Mouse (Mus musculus) CH12.LX (cell line): Measurements from ENCODE around the gene Sgms1. TPM values are rescaled to one million over a fixed set of nuclear protein-coding genes. Genes with fewer than 3 reads are reported as not detected.

Experiments used
- DNase-seq: peaks from one replicate; pipeline ENCODE4 v3.0.0-alpha.2; 2013; ENCODE audit errors: extremely low read depth
- H3K27ac ChIP-seq: 2 replicates; pipeline ENCODE4 v1.5.1; 2012; ENCODE audit warnings: low read depth, mild to moderate bottlenecking, control low read depth, moderate library complexity; ENCODE audit not compliant: insufficient read depth
- H3K27me3 ChIP-seq: replicated peaks from 2 replicates; pipeline ENCODE3; 2012; ENCODE audit warnings: inconsistent platforms
- H3K36me3 ChIP-seq, 2 experiments: replicated peaks in 1 of 2; 2 replicates each; pipeline versions ENCODE3 to v1.6.1; 2012; ENCODE audit warnings: inconsistent platforms in 1 of 2, low read length in 1 of 2, mild to moderate bottlenecking in 1 of 2, mixed read lengths in 1 of 2, moderate library complexity in 1 of 2; ENCODE audit not compliant: control insufficient read depth in 1 of 2, insufficient read depth in 1 of 2
- H3K4me1 ChIP-seq, 2 experiments: 2 replicates each; pipeline ENCODE4 v1.6.1; 2012; ENCODE audit warnings: inconsistent platforms in 1 of 2, moderate library complexity in 1 of 2; ENCODE audit not compliant: insufficient read depth in 2 of 2, control insufficient read depth in 1 of 2
- H3K4me2 ChIP-seq: 2 replicates; pipeline ENCODE4 v1.6.1; 2012; ENCODE audit warnings: low read depth, mild to moderate bottlenecking, control low read depth; ENCODE audit not compliant: poor library complexity, insufficient read depth, severe bottlenecking
- H3K4me3 ChIP-seq, 3 experiments: fragments of 150-350 bp in 1 of 3; sonication (generic) in 1 of 3; replicated peaks in 1 of 3; 2 replicates each; pipeline versions ENCODE3 to v1.5.1; 2011 to 2012; ENCODE audit warnings: low read depth in 2 of 3, low read length in 2 of 3, mild to moderate bottlenecking in 2 of 3, moderate library complexity in 2 of 3, control low read depth in 1 of 3, improper control_type of control experiment in 1 of 3, inconsistent platforms in 1 of 3, mixed read lengths in 1 of 3; ENCODE audit not compliant: poor library complexity in 1 of 3
- H3K79me2 ChIP-seq: replicated peaks from 2 replicates; pipeline ENCODE4 v1.6.1; 2012; ENCODE audit warnings: mild to moderate bottlenecking, moderate library complexity; ENCODE audit not compliant: control insufficient read depth, poor library complexity, insufficient read depth, severe bottlenecking; ENCODE audit errors: extremely low read depth
- H3K9ac ChIP-seq: 2 replicates; pipeline ENCODE4 v1.6.1; 2012; ENCODE audit warnings: low read depth, mild to moderate bottlenecking, control low read depth, moderate library complexity; ENCODE audit not compliant: insufficient read depth
- H3K9me3 ChIP-seq: replicated peaks from 2 replicates; pipeline ENCODE3; 2012; ENCODE audit warnings: low read length, inconsistent platforms, mixed read lengths
- BHLHE40 ChIP-seq: IDR thresholded peaks from 2 replicates; pipeline ENCODE4 v1.6.1; 2011; ENCODE audit warnings: mild to moderate bottlenecking, low read depth, low read length, improper control_type of control experiment
- CTCF ChIP-seq, 2 experiments: IDR thresholded peaks in 1 of 2; conservative IDR thresholded peaks in 1 of 2; 2 replicates each; pipeline ENCODE4 v1.5.1; 2011 to 2012; ENCODE audit warnings: low read depth in 2 of 2, low read length in 2 of 2, improper control_type of control experiment in 1 of 2, inconsistent platforms in 1 of 2, mild to moderate bottlenecking in 1 of 2, moderate library complexity in 1 of 2
- E2F4 ChIP-seq: IDR thresholded peaks from 2 replicates; pipeline ENCODE4 v1.6.1; 2011; ENCODE audit warnings: low read depth, low read length, improper control_type of control experiment; ENCODE audit not compliant: insufficient replicate concordance
- ELF1 ChIP-seq: IDR thresholded peaks from 2 replicates; pipeline ENCODE4 v1.6.1; 2014; ENCODE audit warnings: low read depth, mild to moderate bottlenecking, inconsistent platforms, low read length, improper control_type of control experiment
- ETS1 ChIP-seq: conservative IDR thresholded peaks from 2 replicates; pipeline ENCODE4 v1.6.1; 2012; ENCODE audit warnings: low read depth, mild to moderate bottlenecking, inconsistent platforms, low read length, improper control_type of control experiment, moderate library complexity
- GABPA ChIP-seq: IDR thresholded peaks from 2 replicates; pipeline ENCODE4 v1.6.1; 2012; ENCODE audit warnings: low read depth, low read length, improper control_type of control experiment, inconsistent platforms; ENCODE audit not compliant: insufficient replicate concordance
- HCFC1 ChIP-seq: IDR thresholded peaks from 2 replicates; pipeline ENCODE4 v1.6.1; 2012; ENCODE audit warnings: low read depth, mild to moderate bottlenecking, inconsistent platforms, low read length, improper control_type of control experiment
- IRF4 ChIP-seq: IDR thresholded peaks from 2 replicates; pipeline ENCODE4 v1.6.1; 2014; ENCODE audit warnings: low read depth, mild to moderate bottlenecking, inconsistent platforms, low read length, improper control_type of control experiment
- JUN ChIP-seq: IDR thresholded peaks from 2 replicates; pipeline ENCODE4 v1.6.1; 2011; ENCODE audit warnings: low read depth, mild to moderate bottlenecking, low read length, improper control_type of control experiment, moderate library complexity; ENCODE audit not compliant: insufficient read depth
- MAFK ChIP-seq: IDR thresholded peaks from 2 replicates; pipeline ENCODE4 v1.6.1; 2011; ENCODE audit warnings: low read length, improper control_type of control experiment; ENCODE audit not compliant: insufficient replicate concordance
- MAX ChIP-seq: IDR thresholded peaks from 2 replicates; pipeline ENCODE4 v1.6.1; 2011; ENCODE audit warnings: low read length, improper control_type of control experiment
- MXI1 ChIP-seq: IDR thresholded peaks from 2 replicates; pipeline ENCODE4 v1.6.1; 2011; ENCODE audit warnings: mild to moderate bottlenecking, low read depth, low read length, improper control_type of control experiment
- PAX5 ChIP-seq: IDR thresholded peaks from 2 replicates; pipeline ENCODE4 v1.6.1; 2012; ENCODE audit warnings: low read length, inconsistent platforms, mixed read lengths
- POLR2AphosphoS2 ChIP-seq: IDR thresholded peaks from 2 replicates; pipeline ENCODE4 v1.6.1; 2011; ENCODE audit warnings: low read depth, low read length, improper control_type of control experiment
- RCOR1 ChIP-seq: conservative IDR thresholded peaks from 2 replicates; pipeline ENCODE4 v1.6.1; 2012; ENCODE audit warnings: low read depth, mild to moderate bottlenecking, inconsistent platforms, low read length, improper control_type of control experiment
- SIN3A ChIP-seq: IDR thresholded peaks from 2 replicates; pipeline ENCODE4 v1.6.1; 2012; ENCODE audit warnings: low read length, improper control_type of control experiment, inconsistent platforms
- SMC3 ChIP-seq: IDR thresholded peaks from 2 replicates; pipeline ENCODE4 v1.6.1; 2011; ENCODE audit warnings: low read depth, low read length, improper control_type of control experiment
- TCF12 ChIP-seq: IDR thresholded peaks from 2 replicates; pipeline ENCODE4 v1.6.1; 2014; ENCODE audit warnings: low read depth, mild to moderate bottlenecking, inconsistent platforms, low read length, improper control_type of control experiment
- UBTF ChIP-seq: IDR thresholded peaks from 2 replicates; pipeline ENCODE4 v1.6.1; 2012; ENCODE audit warnings: low read depth, mild to moderate bottlenecking, inconsistent platforms, low read length, improper control_type of control experiment, moderate library complexity
- USF2 ChIP-seq: conservative IDR thresholded peaks from 2 replicates; pipeline ENCODE4 v1.6.1; 2011; ENCODE audit warnings: low read depth, low read length, improper control_type of control experiment
- dilution Hi-C: fragments of 300-500 bp; cut with MboI; formaldehyde crosslinking; loops from 2 replicates; pipeline ENCODE4 v1.14.3; 2020; ENCODE audit warnings: low sequenced_read_pairs; ENCODE audit not compliant: extremely low pct_unique_long_range_greater_than_20kb, extremely low pct_ligation_motif_present
- in situ Hi-C: fragments of 300-500 bp; cut with MboI; formaldehyde crosslinking; loops from 3 replicates; pipeline ENCODE4 v1.14.3; 2019; ENCODE audit warnings: low sequenced_read_pairs, low pct_ligation_motif_present, low pct_unique_long_range_greater_than_20kb, mixed read lengths
- polyA plus RNA-seq: library from polyadenylated mRNA; unstranded; fragments of >175 nt; gene quantifications from 2 replicates; pipeline ENCODE4 v1.2.1, GENCODE M21; 2012; ENCODE audit warnings: low read depth; ENCODE audit not compliant: insufficient read length
- total RNA-seq, 2 experiments: library from RNA; depleted of rRNA; stranded (reverse); fragments of 300-350 nt in 1 of 2; fragments of >200 nt in 1 of 2; gene quantifications; 2 replicates each; pipeline ENCODE4 v1.2.3; 2012 to 2014

The Sgms1 gene
- total and polyA plus RNA-seq, 3 experiments: 1.4 to 1.8 (median 1.8) TPM

GRCm38 (mm10) chr19:32266385-32267252, 122.9 kb downstream of the Sgms1 start (continued):
- TF ChIP-seq USF2 (peak; percentile 28; the same call in 1 of the 2 replicates), ELF1 (no peak), POLR2AphosphoS2 (no peak), SIN3A (no peak), RCOR1 (no peak), MAFK (no peak), GABPA (no peak)

GRCm38 (mm10) chr19:32263753-32264152, 125.8 kb downstream of the Sgms1 start:
- Histone ChIP-seq H3K27ac (no peak overlapping the region), H3K4me1 (peaks cover 11 to 68% of the 10 kb centered on the region in 2 experiments), H3K36me3 (no peaks in the 10 kb centered on the region), H3K79me2 (no peaks in the 10 kb centered on the region), H3K9ac (no peak overlapping the region), H3K9me3 (no peaks in the 10 kb centered on the region), H3K4me2 (no peak overlapping the region), H3K27me3 (no peaks in the 10 kb centered on the region), H3K4me3 (no peak overlapping the region)
- no peak for DNase-seq
- dilution Hi-C loops: no loop called here
- in situ Hi-C loops: no loop called here
- TF ChIP-seq PAX5 (no peak), JUN (no peak), SIN3A (no peak), ETS1 (no peak), UBTF (no peak), ELF1 (no peak), E2F4 (no peak), MXI1 (no peak), TCF12 (no peak), HCFC1 (no peak), SMC3 (no peak), BHLHE40 (no peak), CTCF (conservative IDR thresholded peaks at IDR 0.05 in 1 of 2, IDR thresholded peaks at IDR 0.05 in 1 of 2; ENCODE audit: low read depth in 2 of 2, low read length in 2 of 2) (no peak), IRF4 (no peak), MAX (no peak)
